Mouse (Mus musculus) adrenal gland, adult 18-20 months (tissue): ENCODE results near the gene Adssl1. TPM values are rescaled to one million over a fixed set of nuclear protein-coding genes. Genes with fewer than 3 reads are reported as not detected.

ENCODE experiments used
- DNase-seq, 2 experiments: peaks; one replicate each; pipeline ENCODE4 v3.0.0; 2021 to 2022; ENCODE audit warnings: low spot score in 2 of 2
- long read RNA-seq, 2 experiments: library from polyadenylated mRNA; stranded (forward); transcript quantifications; one replicate each; pipeline ENCODE4 v2.0.0; 2021
- total RNA-seq, 2 experiments: library from RNA; stranded (reverse); gene quantifications; 1 replicate in 1 of 2; 2 replicates in 1 of 2; pipeline ENCODE4 v1.2.3; 2021

The Adssl1 gene
- 10 to 100 TPM; 17.1 to 31.3 TPM for total RNA-seq
- long read RNA-seq, experiment 1, transcript Adssl1-201 (13 exons, 1,777 nt): major isoform, 33 of 33 reads
- long read RNA-seq, experiment 1, partial matches to known transcripts: 0 of 33 reads
- long read RNA-seq, experiment 1, other reads (novel, unspliced or antisense): 0 of 33 reads
- long read RNA-seq, experiment 2, transcript Adssl1-201 (13 exons, 1,777 nt): major isoform, 61 of 68 reads
- long read RNA-seq, experiment 2, partial matches to known transcripts: 3 of 68 reads
- long read RNA-seq, experiment 2, other reads (novel, unspliced or antisense): 4 of 68 reads

DNA sequence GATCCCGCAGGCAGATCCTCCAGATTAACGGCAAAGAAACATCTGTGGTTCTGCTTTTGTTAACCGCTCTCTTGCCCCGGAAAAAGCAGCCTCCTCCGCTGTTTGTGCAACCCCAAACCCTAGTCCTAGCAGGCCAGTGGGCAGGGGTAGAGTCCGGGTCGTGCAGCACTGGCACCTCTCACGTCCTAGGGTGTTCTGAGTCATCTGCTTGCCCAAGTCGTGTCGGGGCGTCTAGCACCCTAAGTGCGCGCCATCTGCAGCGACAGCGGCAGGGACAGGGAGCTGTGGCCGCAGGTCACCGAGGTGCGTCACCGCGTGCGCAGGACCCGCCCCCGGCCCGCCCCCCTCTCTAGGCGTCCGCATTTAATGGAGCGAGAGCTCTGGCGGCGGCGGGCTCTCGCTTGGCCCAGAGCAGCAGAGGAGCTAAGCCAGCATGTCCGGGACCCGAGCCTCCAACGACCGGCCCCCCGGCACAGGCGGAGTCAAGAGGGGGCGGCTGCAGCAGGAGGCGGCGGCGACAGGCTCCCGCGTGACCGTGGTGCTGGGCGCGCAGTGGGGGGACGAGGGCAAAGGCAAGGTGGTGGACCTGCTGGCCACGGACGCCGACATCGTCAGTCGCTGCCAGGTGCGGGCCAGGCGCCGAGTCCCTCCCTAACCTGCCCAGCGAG is at the start of gene Adssl1:
Adssl1 (plus strand) TSS at position 360 of the 668 bp plus-strand sequence.
- peak; percentile 64 to 70 for DNase-seq

DNA sequence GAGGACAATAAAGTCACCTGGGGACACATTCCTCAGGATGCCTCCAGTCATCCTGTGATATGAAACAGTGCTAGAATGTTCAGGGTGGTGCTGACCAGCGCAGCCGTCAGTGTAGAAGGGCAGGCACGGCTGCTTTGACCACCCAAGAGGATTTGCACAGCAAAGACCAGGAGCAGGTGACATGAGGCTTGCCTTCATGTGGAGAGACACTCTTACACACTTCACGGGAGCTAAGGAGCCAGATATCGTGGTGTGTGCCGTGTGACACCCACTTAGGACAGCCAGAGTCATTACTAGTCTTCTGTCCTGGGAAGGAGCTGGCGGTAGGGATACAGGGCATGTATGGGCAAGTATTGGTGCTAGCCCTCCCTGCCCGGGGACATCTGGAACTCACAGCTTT is 49.7 kb upstream of the Adssl1 start:
- no peak for DNase-seq

DNA sequence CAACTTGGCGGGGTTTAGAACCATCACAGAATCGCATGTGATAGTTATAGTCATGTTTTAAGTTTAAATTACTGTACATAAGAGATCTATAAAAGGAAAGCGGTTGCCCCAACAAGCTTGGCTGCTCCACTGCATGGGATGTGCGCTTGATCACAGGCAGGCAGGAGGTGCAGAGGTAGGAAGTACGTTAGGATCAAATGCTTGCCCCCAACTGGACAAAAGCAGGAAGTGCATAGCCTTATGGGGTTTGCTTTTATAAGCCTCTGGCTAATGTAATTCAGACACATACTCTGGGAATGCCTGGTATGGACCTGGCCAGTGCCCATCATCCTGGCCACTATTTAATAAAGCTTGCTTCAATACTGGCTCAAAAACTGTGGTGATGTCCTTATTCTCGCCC is 48.8 kb upstream of the Adssl1 start:
- no peak for DNase-seq

- no peak for DNase-seq
These were observed 44.4 kb upstream of the Adssl1 start for GRCm38 (mm10) chr12:112575274-112575986.

- DNase-seq: no peak
These were observed 43.5 kb upstream of the Adssl1 start for GRCm38 (mm10) chr12:112576341-112576740.

GRCm38 (mm10) chr12:112576749-112577148 is 43.1 kb upstream of the Adssl1 start:
- DNase-seq: no peak

DNA sequence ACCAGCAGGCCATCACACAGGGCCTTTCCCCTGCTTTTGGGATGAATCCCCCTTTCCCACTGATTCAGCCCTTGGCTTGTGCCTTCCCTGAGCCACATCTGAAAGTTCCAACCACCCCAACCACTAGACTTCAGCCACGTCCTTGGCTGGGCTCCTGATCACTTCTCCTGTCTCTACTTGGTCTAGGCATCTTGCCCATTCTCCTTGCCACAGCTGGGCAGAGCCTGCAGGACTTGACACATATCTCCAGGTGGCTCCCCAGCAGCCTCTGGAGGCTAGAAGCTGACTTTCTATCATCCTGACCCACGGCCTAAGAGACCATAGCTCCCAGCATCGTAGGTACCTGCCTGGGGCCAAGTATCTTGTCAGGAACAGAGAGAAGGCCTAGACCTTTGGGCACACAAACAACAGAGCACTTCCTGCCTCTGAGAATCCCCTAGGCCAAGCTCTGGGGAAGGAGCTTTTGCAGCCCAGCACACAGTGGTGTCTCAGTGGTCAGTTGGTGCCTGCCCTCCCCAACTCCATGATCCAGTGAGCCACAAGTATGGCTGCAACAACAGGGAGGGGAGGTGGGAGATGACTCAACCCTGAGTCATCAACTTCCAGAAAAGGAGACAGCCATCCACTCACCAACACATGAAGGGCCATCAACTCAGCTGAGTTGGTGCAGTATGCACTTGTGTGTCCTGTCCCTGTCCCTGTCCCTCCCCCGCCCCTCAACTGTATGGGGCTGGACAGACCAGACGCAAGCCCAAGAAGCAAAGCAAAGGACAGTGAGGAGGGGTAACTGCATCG is 41.4 kb upstream of the Adssl1 start:
- peak in 1 of 2 experiments; percentile 23 for DNase-seq

DNA sequence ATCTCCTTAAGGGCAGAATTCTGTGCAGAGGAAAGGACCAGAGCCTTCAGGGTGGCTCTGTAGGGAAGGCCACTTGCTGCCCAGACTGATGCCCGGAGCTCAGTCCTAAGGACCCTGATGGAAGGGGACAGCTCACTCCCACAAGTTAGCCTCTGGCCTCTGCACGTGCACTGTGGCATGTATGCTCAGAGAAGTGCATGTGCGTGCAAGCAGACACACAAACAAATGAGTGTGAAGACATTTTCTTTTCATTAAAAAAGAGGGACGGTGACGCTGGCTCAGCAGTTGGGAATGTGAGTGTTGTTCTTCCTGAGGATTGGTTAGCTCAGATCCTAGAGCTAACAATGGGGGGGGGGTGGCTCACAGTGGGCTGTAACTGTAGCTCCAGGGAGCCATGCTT is 40.4 kb upstream of the Adssl1 start:
- DNase-seq: no peak

DNA sequence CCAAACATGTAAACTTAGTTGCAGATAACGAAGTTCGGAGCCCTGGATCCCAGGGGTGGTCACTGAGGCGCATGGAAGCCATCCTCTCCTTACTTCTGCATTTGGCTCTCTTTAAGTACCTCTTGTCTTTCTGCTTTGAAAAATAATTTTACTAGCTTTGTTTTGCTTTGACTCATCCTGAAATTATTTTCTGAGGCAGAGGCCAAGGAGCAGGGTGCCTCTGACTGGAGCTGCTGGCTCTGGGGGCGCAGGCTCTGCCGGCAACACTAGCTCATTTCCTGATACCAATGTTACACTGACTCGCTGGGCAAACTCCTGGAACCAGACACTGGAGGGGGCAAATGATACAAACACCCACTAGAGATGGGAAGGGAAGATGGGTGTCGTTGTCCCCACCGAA is 39.9 kb upstream of the Adssl1 start:
- DNase-seq: no peak

- no peak for DNase-seq
These were observed 38.7 kb upstream of the Adssl1 start for GRCm38 (mm10) chr12:112581113-112581512.

DNA sequence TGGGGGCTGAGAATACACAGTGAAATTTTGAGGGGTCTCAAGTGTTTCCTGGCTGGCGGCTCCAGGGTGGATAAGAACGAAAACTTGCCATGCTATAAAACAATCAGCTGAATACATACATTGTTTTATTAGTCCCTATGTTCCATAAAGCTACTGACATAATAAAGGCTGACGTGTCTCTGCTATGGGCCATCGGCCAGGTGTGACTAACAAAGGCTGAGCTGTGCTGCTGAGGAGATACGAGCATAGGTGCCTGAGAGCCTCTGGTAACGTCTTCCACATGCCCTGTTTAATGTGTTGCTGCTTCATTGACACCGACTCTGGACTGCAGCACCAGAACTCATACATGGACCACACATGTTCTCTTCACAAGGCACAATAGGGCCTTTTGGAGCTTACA is 34.9 kb upstream of the Adssl1 start:
- DNase-seq: no peak

DNA sequence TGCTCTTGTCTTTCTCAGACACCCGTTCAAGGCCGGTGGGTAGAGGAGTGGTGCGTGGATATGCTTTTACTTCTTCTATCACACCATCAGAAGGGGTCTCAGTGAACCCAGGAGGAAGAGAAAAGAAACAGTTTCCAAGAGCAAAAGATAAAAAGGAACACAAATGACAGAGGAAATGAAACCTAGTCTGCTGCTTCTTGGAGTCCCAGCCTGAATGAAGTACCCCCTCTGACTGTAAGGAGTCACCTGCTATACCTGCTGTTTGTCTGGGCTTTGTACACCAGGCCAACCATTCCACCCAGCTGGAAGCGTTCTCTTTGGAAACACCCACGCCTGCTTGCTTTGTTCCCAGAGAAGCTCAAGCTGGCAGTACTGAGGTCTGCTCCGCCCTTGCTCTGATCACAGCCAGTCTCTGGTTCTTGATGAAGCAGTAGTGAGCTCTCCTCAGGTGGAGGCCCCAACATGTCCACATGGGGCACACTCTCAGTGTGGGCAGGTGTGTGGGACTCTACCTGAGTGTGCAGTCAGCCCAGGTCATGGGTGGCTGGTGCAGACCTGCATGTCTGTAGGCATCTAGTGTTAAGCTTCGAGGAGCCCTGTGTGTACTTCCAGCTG is 33.8 kb upstream of the Adssl1 start:
- DNase-seq: no peak

DNA sequence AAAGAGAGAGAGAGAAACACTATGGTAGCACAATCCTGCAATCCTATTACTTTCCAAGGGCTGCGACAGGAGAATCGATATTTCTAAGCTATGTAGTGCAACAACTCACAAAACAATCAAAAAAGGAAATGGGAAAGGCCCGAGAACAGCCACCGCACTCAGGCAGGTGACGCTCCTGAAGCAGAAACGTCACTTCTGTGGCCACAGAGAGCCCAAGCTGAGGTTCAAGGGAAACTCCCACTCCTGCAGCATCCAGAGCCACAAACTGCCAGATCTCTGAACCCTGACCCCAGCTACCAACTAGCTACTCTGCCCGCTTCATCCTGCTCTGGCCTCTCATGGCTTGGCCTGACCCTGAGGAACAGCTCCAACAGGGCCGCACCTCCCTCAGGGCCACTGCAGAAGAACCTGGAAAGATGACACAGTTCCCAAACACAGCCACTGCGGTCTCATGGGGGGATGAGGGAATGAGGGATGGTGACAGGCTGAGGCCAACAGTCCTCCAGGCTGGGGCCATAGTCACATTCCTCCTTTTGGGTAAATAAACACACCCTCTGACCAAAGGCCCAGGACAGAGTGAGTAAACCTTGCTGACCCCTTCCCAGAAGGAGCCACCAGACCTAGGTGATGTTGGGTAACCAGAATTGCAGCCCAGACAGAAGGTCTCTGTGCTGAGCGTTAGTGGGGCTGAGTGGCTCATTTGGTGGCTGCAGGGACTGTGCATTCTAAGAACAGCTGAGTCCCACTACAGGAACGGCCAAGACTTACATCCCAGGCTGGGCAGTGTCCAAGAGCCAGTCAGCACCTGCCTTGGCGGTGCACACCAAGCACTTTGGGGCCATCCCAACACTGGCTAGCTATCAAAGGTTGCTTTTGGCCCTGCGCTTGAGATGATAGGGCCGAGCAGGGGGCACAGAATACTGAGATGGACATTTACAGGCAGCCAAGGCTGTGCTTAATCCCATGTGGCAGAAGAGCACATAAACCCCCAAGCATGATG is 32.4 kb upstream of the Adssl1 start:
- DNase-seq: no peak

GRCm38 (mm10) chr12:112588426-112589256 is 31.2 kb upstream of the Adssl1 start, which contains the start of gene Inf2:
Inf2 (plus strand) TSS chr12:112588784.
- DNase-seq: peak; percentile 88 to 89

- DNase-seq: no peak
These were observed 30.2 kb upstream of the Adssl1 start for GRCm38 (mm10) chr12:112589491-112590191.

DNA sequence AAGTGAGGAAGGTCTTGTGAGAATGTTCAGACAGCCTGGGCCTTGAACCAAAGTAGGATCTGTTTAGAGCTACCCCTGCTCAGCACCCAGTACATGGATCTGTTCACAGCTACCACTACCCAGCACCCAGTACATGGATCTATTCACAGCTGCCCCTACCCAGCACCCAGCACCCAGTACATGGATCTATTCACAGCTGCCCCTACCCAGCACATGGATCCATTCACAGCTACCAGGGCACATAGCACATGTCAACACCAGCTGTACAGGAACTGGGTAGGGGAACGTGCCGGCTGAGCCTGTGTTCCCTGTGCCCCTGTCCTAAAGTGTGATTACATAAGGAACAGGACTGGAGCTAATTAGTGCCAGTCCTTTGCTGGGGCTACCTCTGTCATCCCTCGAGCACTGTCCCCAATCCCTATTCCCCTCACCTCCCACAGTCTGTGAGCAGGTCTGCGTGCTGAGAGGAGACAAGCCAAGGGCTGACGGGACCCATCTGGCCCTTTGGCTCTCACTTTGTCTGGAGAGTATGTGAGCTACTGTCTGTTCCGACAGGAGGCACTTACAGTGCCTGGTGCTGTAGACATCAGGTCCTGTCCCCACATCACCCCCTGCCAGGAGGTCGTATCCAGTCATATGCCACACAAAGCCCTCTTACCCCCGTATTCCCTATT is 29.1 kb upstream of the Adssl1 start:
- DNase-seq: no peak

DNA sequence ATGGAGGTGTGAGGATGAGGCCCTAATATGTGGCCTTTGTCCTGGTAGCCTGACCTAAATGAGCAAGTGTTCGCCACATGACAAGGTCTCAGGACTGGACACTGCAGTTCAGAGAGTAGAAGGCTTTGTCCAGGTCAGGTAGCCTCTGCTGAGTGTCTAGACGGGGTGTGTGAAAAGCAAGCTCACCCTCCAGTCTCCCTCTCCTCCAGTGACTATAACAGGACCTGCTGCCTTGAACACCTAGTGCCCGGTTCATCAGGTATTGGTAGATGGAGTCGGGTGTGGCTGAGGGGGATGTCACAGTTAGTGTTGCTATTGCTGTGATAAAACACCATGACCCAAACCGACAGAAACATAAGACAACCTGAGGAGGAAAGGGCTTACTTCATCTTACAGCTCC is 28.6 kb upstream of the Adssl1 start:
- no peak for DNase-seq
